8 mouse cellular contexts compared by ENCODE assay signal in the genomic region with DNA sequence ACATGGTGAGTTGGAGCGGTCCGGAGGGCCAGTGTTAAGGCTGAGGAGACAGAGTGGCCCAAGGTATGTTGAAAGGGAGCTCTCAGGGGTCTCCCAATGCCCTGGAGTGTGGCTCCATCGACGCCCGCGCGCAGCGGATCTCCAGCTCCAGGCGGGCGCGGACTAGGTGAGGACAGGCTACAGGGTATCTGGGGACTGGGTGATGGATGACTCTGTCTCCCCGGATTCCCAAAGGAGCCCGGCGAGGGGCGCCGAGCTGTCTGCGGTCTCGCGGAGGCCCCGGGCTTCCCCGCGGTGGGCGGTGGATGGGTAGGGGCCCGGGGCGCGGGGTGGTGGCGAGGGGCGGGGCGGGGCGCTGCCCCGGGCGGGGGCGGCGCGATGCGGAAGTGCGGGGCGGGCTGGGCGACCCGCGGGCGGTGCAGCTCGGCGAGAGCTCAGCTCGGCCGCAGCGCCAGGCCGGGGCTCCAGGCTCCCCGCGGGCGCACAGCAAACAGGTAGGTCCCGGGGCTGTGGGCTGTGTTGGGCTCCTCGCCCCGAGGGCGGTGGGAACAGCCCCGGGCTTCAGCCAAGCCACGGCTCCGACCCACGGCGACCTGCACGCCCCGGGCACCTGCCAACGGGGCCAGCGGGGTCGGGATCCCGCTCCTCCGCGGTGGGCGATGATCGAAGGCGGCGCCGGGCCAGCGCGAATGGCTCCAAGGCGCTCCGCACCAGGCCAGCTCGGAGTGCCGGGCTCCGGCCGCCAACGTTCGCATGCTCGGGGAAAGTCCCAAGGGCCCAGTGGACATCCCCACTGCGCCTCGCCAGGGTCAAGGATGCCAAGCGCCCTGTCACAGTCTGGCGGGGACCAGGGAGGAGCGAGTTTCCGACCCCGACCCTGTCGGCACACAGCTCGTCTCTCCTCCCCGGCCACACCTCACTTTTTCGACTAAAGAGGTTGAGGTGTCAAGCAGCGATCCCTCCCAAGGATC. TPM values are rescaled to one million over a fixed set of nuclear protein-coding genes. Genes with fewer than 3 reads are reported as not detected.
A peak's percentile ranks its signal among the peaks of the same experiment; 100 is the strongest.
DNase-seq lines count a peak whose midpoint lies in the region; ATAC-seq and TF ChIP-seq lines count a peak whose summit lies in the region.

A gene (plus strand): TSS at position 345 of the 971 bp plus-strand sequence.

- H3K9ac ChIP-seq in forebrain, postnatal 0 days = peak within 1 kb of the TSS; percentile 35; the same call in 1 of the 2 replicates
- peak within 1 kb of the TSS; percentile 60 for H3K9ac ChIP-seq in kidney, postnatal 0 days (ENCODE audit: low read depth, low read length)
- H3K9ac ChIP-seq in midbrain, embryonic 13.5 days (replicated peaks) = peak within 1 kb of the TSS; percentile 63

- under 1% methylated on average over 85 of the region's 96 CpGs for WGBS in forebrain, postnatal 0 days
- WGBS in kidney, postnatal 0 days = under 1% methylated on average over 65 of the region's 96 CpGs
- under 1% methylated on average over 55 of the region's 96 CpGs for whole genome bisulfite sequencing in midbrain, embryonic 13.5 days

- ATAC-seq in forebrain, postnatal 0 days = peak; percentile 38
- peak; percentile 38 for ATAC-seq in kidney, postnatal 0 days (replicated peaks; ENCODE audit: low FRiP score, low read depth)
- ATAC-seq in midbrain, embryonic 13.5 days = peak; percentile 70

- H3K4me1 ChIP-seq in forebrain, postnatal 0 days (ENCODE audit: insufficient read depth) = 0 out of 2 replicates have a peak, but pooled peaks cover 3% of the 10 kb centered on the region
- H3K4me1 ChIP-seq in kidney, postnatal 0 days (replicated peaks; ENCODE audit: insufficient read depth, low read length) = peaks cover 21% of the 10 kb centered on the region; the same call in 1 of the 2 replicates
- H3K4me1 ChIP-seq in midbrain, embryonic 13.5 days (replicated peaks) = peaks cover 22% of the 10 kb centered on the region

- intact Hi-C loops in heart, postnatal 25 days (cut with DNase I) = no loop called here
- intact Hi-C loops in left cerebral cortex, postnatal 4 days (cut with DNase I) = loop anchor here (10.0 kb wide), 1 partner anchor 132 kb away; a partner anchor contains a TSS

- no peak within 1 kb of the TSS for H3K27ac ChIP-seq in forebrain, postnatal 0 days (ENCODE audit: low read depth, low read length)
- no peak within 1 kb of the TSS for H3K27ac ChIP-seq in kidney, postnatal 0 days
- H3K27ac ChIP-seq in midbrain, embryonic 13.5 days = no peak within 1 kb of the TSS

- DNase-seq in heart, adult 18-20 months = peak; percentile 44 to 46
- DNase-seq in heart, postnatal 25 days (ENCODE audit: low spot score) = no peak
- DNase-seq in NIH3T3 (ENCODE audit: low read depth) = peak; percentile 51
- DNase-seq in forebrain, postnatal 0 days = no peak
- DNase-seq in kidney, postnatal 0 days (ENCODE audit: low spot score) = no peak
- peak; percentile 49 for DNase-seq in thymus, postnatal 25 days
- no peak for DNase-seq in left cerebral cortex, postnatal 4 days

- H3K9me3 ChIP-seq in forebrain, postnatal 0 days (ENCODE audit: low read length) = no peaks in the 10 kb centered on the region
- no peaks in the 10 kb centered on the region for H3K9me3 ChIP-seq in kidney, postnatal 0 days (replicated peaks; ENCODE audit: low read length)
- H3K9me3 ChIP-seq in midbrain, embryonic 13.5 days = no peaks in the 10 kb centered on the region

- H3K4me3 ChIP-seq in forebrain, postnatal 0 days (ENCODE audit: low read depth, low read length) = peak within 1 kb of the TSS; percentile 45
- H3K4me3 ChIP-seq in kidney, postnatal 0 days (replicated peaks; ENCODE audit: low read depth, low read length) = peak within 1 kb of the TSS; percentile 62
- H3K4me3 ChIP-seq in midbrain, embryonic 13.5 days (replicated peaks) = peak within 1 kb of the TSS; percentile 52

- TF ChIP-seq CTCF in forebrain, postnatal 0 days (IDR thresholded peaks at IDR 0.05; ENCODE audit: low read depth) = no peak
- no peak for TF ChIP-seq CTCF in kidney, postnatal 0 days (IDR thresholded peaks at IDR 0.05; ENCODE audit: low read depth)

- H3K4me2 ChIP-seq in forebrain, postnatal 0 days (ENCODE audit: low read depth) = peak within 1 kb of the TSS; percentile 95
- H3K4me2 ChIP-seq in kidney, postnatal 0 days (ENCODE audit: low read length) = peak within 1 kb of the TSS; percentile 99
- H3K4me2 ChIP-seq in midbrain, embryonic 13.5 days (replicated peaks) = peak within 1 kb of the TSS; percentile 94

- H3K27me3 ChIP-seq in forebrain, postnatal 0 days (ENCODE audit: insufficient read depth, low read length) = peaks cover 42% of the 10 kb centered on the region
- H3K27me3 ChIP-seq in kidney, postnatal 0 days (ENCODE audit: insufficient read depth, low read length) = peaks cover 13% of the 10 kb centered on the region
- H3K27me3 ChIP-seq in midbrain, embryonic 13.5 days = peaks cover 70% of the 10 kb centered on the region

- no peaks in the 10 kb centered on the region for H3K36me3 ChIP-seq in forebrain, postnatal 0 days (ENCODE audit: insufficient read depth)
- no peaks in the 10 kb centered on the region for H3K36me3 ChIP-seq in kidney, postnatal 0 days (ENCODE audit: insufficient read depth, low read length)
- no peaks in the 10 kb centered on the region for H3K36me3 ChIP-seq in midbrain, embryonic 13.5 days

RNA-seq across cellular contexts. Expression of the gene that starts here (rescaled TPM):
- 1 to 10 TPM; 2.8 to 4.3 TPM for total RNA-seq in heart, adult 18-20 months (2021)
- 1 to 10 TPM; 2.7 to 4.2 TPM for total RNA-seq in heart, postnatal 25 days (2021)
- 3.2 and 3.9 TPM in 2 replicates for total RNA-seq in forebrain, postnatal 0 days (2014; rRNA removed)
- 1.5 and 1.9 TPM in 2 replicates for polyA plus RNA-seq in forebrain, postnatal 0 days (2015; fragmentation: Nextera tagmentation; extraction: Ambion mirVana)
- polyA plus RNA-seq in kidney, postnatal 0 days (2015; fragmentation: Nextera tagmentation; extraction: Ambion mirVana) = 3.7 and 4.7 TPM in 2 replicates
- 1.3 and 1.6 TPM in 2 replicates for polyA plus RNA-seq in midbrain, embryonic 13.5 days (2015; fragmentation: Nextera tagmentation; extraction: Ambion mirVana)
- total RNA-seq in left cerebral cortex, postnatal 4 days (2021) = 1 to 10 TPM; 1.1 to 2.1 TPM

Comparison
In these comparisons a context has a peak if more than half of its experiments do, and no peak if none do; other contexts are left out.
1. DNase-seq: peak in heart, adult 18-20 months (2 of 2), NIH3T3 (single experiment) and thymus, postnatal 25 days (single experiment); none in heart, postnatal 25 days (single experiment), forebrain, postnatal 0 days (single experiment), kidney, postnatal 0 days (single experiment) and left cerebral cortex, postnatal 4 days (single experiment).
2. Peak in every context shown above with its lines, with median percentiles within 50 percentile points of each other: ATAC-seq, H3K4me2 ChIP-seq, H3K4me3 ChIP-seq and H3K9ac ChIP-seq.